Mouse (Mus musculus): Measurements from ENCODE around the gene Aff3. TPM values are rescaled to one million over a fixed set of nuclear protein-coding genes. Genes with fewer than 3 reads are reported as not detected.
A peak's percentile ranks its signal among the peaks of the same experiment; 100 is the strongest.

Gene Aff3
- polyA plus RNA-seq, 1 experiment from 2014 or later, result 4.7 TPM

DNA sequence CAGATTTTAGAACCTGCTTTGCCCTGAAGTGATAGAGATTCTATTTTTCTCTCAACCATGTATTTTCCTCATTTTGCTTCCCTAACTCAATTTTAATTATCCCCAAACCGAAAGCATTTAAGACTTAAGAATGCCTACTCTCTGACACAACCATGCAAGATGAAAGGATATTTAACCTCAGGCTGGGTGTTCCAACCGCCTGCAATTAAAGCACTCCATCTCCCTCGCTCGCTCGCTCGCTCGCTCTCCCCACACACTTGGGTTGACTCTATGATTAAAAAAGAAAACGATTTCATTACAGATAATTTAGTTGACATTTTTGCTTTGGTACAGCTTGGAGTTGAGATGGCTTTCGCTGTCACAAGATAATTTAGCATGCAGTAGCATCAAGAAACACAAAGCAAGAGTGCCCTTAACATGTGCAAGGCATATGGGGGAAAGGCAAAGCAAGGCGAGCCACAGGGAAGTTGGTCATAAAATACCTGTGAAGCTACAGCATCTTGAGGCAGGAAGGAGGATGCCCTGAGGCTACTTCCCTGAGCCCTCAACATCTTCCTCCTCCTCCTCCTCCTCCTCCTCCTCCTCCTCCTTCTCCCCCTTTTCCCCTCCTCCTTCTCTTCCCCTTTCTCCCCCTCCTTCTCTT, 167.7 kb downstream of the Aff3 start:
- ATAC-seq (replicated peaks; ENCODE audit: low FRiP score), result no peak
- H3K4me2 ChIP-seq, result no peak overlapping the region
- 86% methylated on average over 10 of the region's 10 CpGs for WGBS

DNA sequence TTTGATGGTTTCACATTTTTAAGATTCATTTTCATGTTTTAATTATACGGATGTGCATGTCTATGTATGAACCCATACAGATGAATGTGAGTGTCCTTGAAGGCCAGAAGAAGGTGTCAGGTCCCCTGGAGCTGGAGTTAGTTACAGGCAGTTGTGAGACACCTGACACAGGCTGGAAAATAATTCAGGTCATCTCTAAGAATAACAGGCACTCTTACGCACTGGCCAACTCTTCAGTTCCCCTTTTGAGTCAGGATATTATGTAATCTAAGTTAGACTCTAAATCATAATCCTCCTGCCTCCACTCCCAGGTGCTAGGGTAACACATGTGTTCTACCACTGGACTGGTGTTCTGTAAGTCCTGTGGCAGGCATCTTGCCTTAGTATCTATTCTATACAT, 169.5 kb downstream of the Aff3 start:
- Histone ChIP-seq H3K4me1 (replicated peaks; ENCODE audit: control insufficient read depth, insufficient read depth, low read length) (peaks cover 3% of the 10 kb centered on the region; the same call in 1 of the 2 replicates), H3K27ac (ENCODE audit: low read depth, low read length) (no peak overlapping the region), H3K4me3 (ENCODE audit: low read depth, low read length) (no peak overlapping the region), H3K36me3 (ENCODE audit: control insufficient read depth, insufficient read depth, low read length) (no peaks in the 10 kb centered on the region), H3K9me3 (ENCODE audit: control insufficient read depth, low read length) (no peaks in the 10 kb centered on the region), H3K9ac (ENCODE audit: low read depth, low read length) (no peak overlapping the region), H3K4me2 (no peak overlapping the region), H3K27me3 (replicated peaks; ENCODE audit: control insufficient read depth, insufficient read depth, low read length) (no peaks in the 10 kb centered on the region)
- ATAC-seq (replicated peaks; ENCODE audit: low FRiP score), result no peak
- DNase-seq (ENCODE audit: low spot score), result peak; percentile 9
- WGBS, result 75% methylated on average over 2 of the region's 2 CpGs

More for the DNA sequence above, 167.7 kb downstream of the Aff3 start:
- DNase-seq (ENCODE audit: low spot score), result peak; percentile 16
- Histone ChIP-seq H3K4me1 (replicated peaks; ENCODE audit: control insufficient read depth, insufficient read depth, low read length) (peaks cover 3% of the 10 kb centered on the region; the same call in 1 of the 2 replicates), H3K9me3 (ENCODE audit: control insufficient read depth, low read length) (no peaks in the 10 kb centered on the region), H3K27ac (ENCODE audit: low read depth, low read length) (no peak overlapping the region), H3K4me3 (ENCODE audit: low read depth, low read length) (no peak overlapping the region), H3K36me3 (ENCODE audit: control insufficient read depth, insufficient read depth, low read length) (no peaks in the 10 kb centered on the region), H3K27me3 (replicated peaks; ENCODE audit: control insufficient read depth, insufficient read depth, low read length) (no peaks in the 10 kb centered on the region), H3K9ac (ENCODE audit: low read depth, low read length) (no peak overlapping the region)

DNA sequence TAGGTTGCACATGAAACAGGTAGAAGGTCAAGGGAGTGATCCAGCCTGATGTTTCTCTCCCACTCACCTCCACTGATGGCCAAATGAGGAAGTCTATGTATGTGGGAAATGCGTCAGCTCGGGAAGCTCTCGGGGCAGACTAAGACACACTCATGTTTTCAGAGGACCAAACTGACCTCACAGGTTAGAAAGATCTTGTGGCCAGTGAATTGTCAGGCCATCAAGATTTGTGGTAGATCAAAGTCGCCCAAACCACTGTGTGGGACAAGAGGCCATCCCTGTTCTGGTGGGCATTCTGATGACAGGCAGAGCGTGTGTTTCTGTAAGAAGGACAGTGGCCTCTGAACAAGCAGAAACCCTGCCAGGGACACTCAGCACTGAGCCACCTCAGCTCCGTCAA, 175.0 kb downstream of the Aff3 start:
- Histone ChIP-seq H3K9ac (ENCODE audit: low read depth, low read length) (no peak overlapping the region), H3K4me2 (no peak overlapping the region), H3K27ac (ENCODE audit: low read depth, low read length) (no peak overlapping the region), H3K4me1 (replicated peaks; ENCODE audit: control insufficient read depth, insufficient read depth, low read length) (no peaks in the 10 kb centered on the region), H3K36me3 (ENCODE audit: control insufficient read depth, insufficient read depth, low read length) (no peaks in the 10 kb centered on the region), H3K27me3 (replicated peaks; ENCODE audit: control insufficient read depth, insufficient read depth, low read length) (no peaks in the 10 kb centered on the region), H3K4me3 (ENCODE audit: low read depth, low read length) (no peak overlapping the region), H3K9me3 (ENCODE audit: control insufficient read depth, low read length) (no peaks in the 10 kb centered on the region)
- 67% methylated on average over 6 of the region's 6 CpGs for WGBS
- ATAC-seq (replicated peaks; ENCODE audit: low FRiP score) (no peak), DNase-seq (ENCODE audit: low spot score) (no peak)

DNA sequence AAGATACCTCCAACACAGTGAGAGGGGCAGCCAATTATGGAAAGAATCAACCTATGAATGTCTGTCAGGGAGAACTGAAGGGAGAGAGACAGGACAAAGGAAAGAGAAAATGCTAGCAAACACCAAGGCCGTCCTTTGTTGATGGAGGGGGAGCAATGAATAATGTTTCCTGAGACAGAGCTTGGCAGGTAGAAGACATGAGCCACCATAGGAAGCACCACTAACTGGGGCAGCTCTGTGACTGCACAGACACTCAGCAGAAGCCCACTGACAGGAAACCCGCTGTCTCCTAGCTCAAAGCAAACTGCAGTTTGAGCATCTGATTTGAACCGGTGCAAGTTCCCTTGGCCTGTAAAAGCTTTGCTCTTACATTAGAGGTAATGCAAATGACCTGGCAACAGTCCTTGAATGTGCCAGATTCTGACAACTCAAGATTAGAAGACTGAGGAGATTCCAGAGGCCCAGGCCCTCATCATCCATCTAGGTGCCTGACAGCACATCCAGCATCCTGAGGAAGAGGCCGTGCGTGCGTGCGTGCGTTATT, 176.0 kb downstream of the Aff3 start:
- Histone ChIP-seq H3K9ac (ENCODE audit: low read depth, low read length) (no peak overlapping the region), H3K36me3 (ENCODE audit: control insufficient read depth, insufficient read depth, low read length) (no peaks in the 10 kb centered on the region), H3K9me3 (ENCODE audit: control insufficient read depth, low read length) (no peaks in the 10 kb centered on the region), H3K27me3 (replicated peaks; ENCODE audit: control insufficient read depth, insufficient read depth, low read length) (no peaks in the 10 kb centered on the region), H3K4me2 (no peak overlapping the region), H3K4me1 (replicated peaks; ENCODE audit: control insufficient read depth, insufficient read depth, low read length) (no peaks in the 10 kb centered on the region), H3K27ac (ENCODE audit: low read depth, low read length) (no peak overlapping the region), H3K4me3 (ENCODE audit: low read depth, low read length) (no peak overlapping the region)
- DNase-seq (ENCODE audit: low spot score), result no peak
- ATAC-seq (replicated peaks; ENCODE audit: low FRiP score), result no peak
- 55% methylated on average over 8 of the region's 8 CpGs for WGBS

DNA sequence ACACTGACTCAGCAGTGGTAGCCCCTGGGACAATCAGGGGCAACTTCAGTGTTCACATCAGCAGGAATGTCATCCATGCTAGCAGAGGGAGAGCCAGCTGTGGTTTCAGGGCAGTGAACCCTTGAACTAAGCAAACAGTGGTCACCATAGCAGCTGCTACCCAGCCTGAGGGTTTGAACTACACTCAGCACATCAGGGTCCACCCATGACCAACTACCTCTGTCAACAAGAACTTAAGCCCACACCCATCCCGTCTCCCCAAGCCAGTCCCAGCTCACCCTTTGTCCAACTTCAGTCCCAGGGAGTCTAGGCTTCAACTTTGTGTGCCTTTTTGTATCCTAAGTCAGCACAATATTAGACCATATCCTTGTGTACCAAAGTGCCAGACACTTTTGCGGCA, 176.9 kb downstream of the Aff3 start:
- ATAC-seq (replicated peaks; ENCODE audit: low FRiP score), result no peak; the same call in 1 of the 2 replicates
- no peaks in the 10 kb centered on the region for H3K9me3 ChIP-seq (ENCODE audit: control insufficient read depth, low read length)
- WGBS, result 86% methylated on average over 2 of the region's 2 CpGs
- H3K9ac ChIP-seq (ENCODE audit: low read depth, low read length), result no peak overlapping the region
- no peaks in the 10 kb centered on the region for H3K4me1 ChIP-seq (replicated peaks; ENCODE audit: control insufficient read depth, insufficient read depth, low read length)
- H3K27ac ChIP-seq (ENCODE audit: low read depth, low read length), result no peak overlapping the region
- DNase-seq (ENCODE audit: low spot score), result no peak
- H3K27me3 ChIP-seq (replicated peaks; ENCODE audit: control insufficient read depth, insufficient read depth, low read length), result no peaks in the 10 kb centered on the region
- no peak overlapping the region for H3K4me2 ChIP-seq
- no peak overlapping the region for H3K4me3 ChIP-seq (ENCODE audit: low read depth, low read length)
- no peaks in the 10 kb centered on the region for H3K36me3 ChIP-seq (ENCODE audit: control insufficient read depth, insufficient read depth, low read length)

DNA sequence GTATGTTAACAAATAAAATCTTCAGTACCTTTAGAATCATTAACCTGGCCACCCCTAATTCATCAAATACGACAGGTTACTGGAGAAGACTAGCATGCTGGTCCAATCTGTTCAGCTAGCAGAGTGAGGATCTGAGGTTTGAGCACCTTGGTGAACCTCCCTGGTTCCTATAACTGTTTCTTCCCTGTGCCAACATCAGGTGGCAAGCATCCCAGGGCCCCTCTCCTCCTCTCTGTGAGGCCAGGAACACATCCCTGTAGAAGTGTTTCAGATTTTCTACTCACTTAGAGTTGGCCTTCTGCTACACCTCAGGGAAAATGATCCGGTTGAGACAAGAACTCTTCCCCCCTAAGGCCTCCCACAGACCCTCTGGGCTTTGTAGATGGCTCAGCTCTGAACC, 181.6 kb downstream of the Aff3 start:
- no peak overlapping the region for H3K4me2 ChIP-seq
- H3K27me3 ChIP-seq (replicated peaks; ENCODE audit: control insufficient read depth, insufficient read depth, low read length), result no peaks in the 10 kb centered on the region
- no peak for DNase-seq (ENCODE audit: low spot score)
- 75% methylated on average over 2 of the region's 2 CpGs for WGBS
- ATAC-seq (replicated peaks; ENCODE audit: low FRiP score), result no peak
- no peak overlapping the region for H3K9ac ChIP-seq (ENCODE audit: low read depth, low read length)
- H3K27ac ChIP-seq (ENCODE audit: low read depth, low read length), result no peak overlapping the region
- no peaks in the 10 kb centered on the region for H3K9me3 ChIP-seq (ENCODE audit: control insufficient read depth, low read length)
- H3K4me3 ChIP-seq (ENCODE audit: low read depth, low read length), result no peak overlapping the region
- peaks cover 4% of the 10 kb centered on the region for H3K4me1 ChIP-seq (replicated peaks; ENCODE audit: control insufficient read depth, insufficient read depth, low read length)
- no peaks in the 10 kb centered on the region for H3K36me3 ChIP-seq (ENCODE audit: control insufficient read depth, insufficient read depth, low read length)

DNA sequence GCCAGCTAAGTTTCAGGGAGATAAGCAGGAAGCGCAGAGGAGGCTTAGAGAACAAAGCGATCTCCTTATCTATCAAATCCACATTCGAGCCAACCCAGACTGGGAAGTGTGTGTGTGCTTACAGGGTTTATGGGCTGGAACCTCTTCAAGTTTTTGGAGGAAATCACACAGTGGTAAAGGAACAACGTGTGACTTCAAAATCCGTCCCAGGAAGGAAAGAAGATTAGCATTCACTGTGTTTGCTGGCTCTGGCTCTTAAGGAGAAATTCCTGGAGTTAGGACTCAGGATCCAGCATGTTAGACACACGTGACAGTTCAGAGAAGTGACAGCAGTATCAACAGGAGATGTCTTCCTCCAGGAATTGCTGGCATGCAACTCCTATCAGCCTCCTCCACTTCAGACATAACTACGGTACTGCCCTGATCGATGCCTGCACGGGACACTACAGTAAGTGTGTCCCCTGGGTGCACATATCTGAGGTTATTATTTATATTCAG, 186.5 kb downstream of the Aff3 start:
- Histone ChIP-seq H3K27ac (ENCODE audit: low read depth, low read length) (no peak overlapping the region), H3K9me3 (ENCODE audit: control insufficient read depth, low read length) (no peaks in the 10 kb centered on the region), H3K36me3 (ENCODE audit: control insufficient read depth, insufficient read depth, low read length) (no peaks in the 10 kb centered on the region), H3K4me1 (replicated peaks; ENCODE audit: control insufficient read depth, insufficient read depth, low read length) (peaks cover 18% of the 10 kb centered on the region), H3K4me2 (0 out of 2 replicates have a peak overlapping the region, but pooled peaks have one; percentile 9), H3K9ac (ENCODE audit: low read depth, low read length) (no peak overlapping the region), H3K4me3 (ENCODE audit: low read depth, low read length) (no peak overlapping the region), H3K27me3 (replicated peaks; ENCODE audit: control insufficient read depth, insufficient read depth, low read length) (no peaks in the 10 kb centered on the region)
- ATAC-seq (replicated peaks; ENCODE audit: low FRiP score) (peak; percentile 41; the same call in 1 of the 2 replicates), DNase-seq (ENCODE audit: low spot score) (no peak)
- WGBS, result 13% methylated on average over 9 of the region's 9 CpGs

DNA sequence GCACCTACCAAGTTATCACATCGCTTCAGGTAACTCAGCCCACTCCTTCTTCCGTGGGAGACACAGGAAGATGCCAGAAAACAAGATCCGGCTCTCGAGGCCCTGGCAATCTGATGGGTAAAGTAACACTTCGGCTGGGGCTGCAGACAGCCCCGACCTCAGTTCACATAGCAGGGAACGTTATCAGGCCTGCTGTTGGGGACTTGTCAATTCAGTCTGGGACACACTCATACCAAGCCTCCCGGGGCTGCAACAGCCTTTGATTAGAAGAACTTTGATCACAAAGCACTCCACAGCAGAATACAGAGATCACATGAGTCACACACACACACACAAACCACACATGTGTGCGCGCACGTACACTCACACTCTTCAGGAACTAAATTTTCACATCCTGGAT, 193.9 kb downstream of the Aff3 start:
- peaks cover 10% of the 10 kb centered on the region for H3K4me1 ChIP-seq (replicated peaks; ENCODE audit: control insufficient read depth, insufficient read depth, low read length)
- H3K4me2 ChIP-seq, result no peak overlapping the region
- no peaks in the 10 kb centered on the region for H3K36me3 ChIP-seq (ENCODE audit: control insufficient read depth, insufficient read depth, low read length)
- no peak overlapping the region for H3K9ac ChIP-seq (ENCODE audit: low read depth, low read length)
- no peak overlapping the region for H3K4me3 ChIP-seq (ENCODE audit: low read depth, low read length)
- no peaks in the 10 kb centered on the region for H3K9me3 ChIP-seq (ENCODE audit: control insufficient read depth, low read length)
- no peak for DNase-seq (ENCODE audit: low spot score)
- H3K27ac ChIP-seq (ENCODE audit: low read depth, low read length), result no peak overlapping the region
- WGBS, result 47% methylated on average over 11 of the region's 11 CpGs
- no peak for ATAC-seq (replicated peaks; ENCODE audit: low FRiP score)
- H3K27me3 ChIP-seq (replicated peaks; ENCODE audit: control insufficient read depth, insufficient read depth, low read length), result no peaks in the 10 kb centered on the region

DNA sequence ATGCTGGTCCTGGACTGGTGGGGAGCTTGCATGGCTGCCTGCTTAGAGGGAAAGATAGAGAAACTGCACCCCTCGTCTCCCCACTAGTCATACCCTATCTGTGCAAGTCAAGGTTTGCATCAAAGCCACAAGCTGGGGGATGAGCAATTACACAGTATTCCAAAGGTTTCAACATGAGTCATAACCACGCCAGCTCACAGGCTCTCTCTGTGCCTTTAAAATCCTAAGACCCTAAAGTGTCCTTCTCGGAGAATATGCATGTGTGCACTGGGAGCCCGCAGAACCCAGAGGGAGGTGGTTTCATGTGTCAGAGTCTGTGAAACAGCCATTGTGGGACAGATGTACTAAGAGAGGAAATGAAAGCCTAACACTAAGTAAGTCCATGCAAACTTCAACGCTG, 194.6 kb downstream of the Aff3 start:
- Histone ChIP-seq H3K4me3 (ENCODE audit: low read depth, low read length) (no peak overlapping the region), H3K36me3 (ENCODE audit: control insufficient read depth, insufficient read depth, low read length) (no peaks in the 10 kb centered on the region), H3K9me3 (ENCODE audit: control insufficient read depth, low read length) (no peaks in the 10 kb centered on the region), H3K27me3 (replicated peaks; ENCODE audit: control insufficient read depth, insufficient read depth, low read length) (no peaks in the 10 kb centered on the region), H3K9ac (ENCODE audit: low read depth, low read length) (no peak overlapping the region), H3K4me1 (replicated peaks; ENCODE audit: control insufficient read depth, insufficient read depth, low read length) (peaks cover 5% of the 10 kb centered on the region; the same call in 1 of the 2 replicates), H3K4me2 (no peak overlapping the region), H3K27ac (ENCODE audit: low read depth, low read length) (no peak overlapping the region)
- no peak for ATAC-seq (replicated peaks; ENCODE audit: low FRiP score)
- 71% methylated on average over 5 of the region's 5 CpGs for WGBS
- no peak for DNase-seq (ENCODE audit: low spot score)
